Mouse (Mus musculus) right cerebral cortex, postnatal 25 days (tissue): ENCODE results near the gene Arhgap15.

Experiments
- DNase-seq: peaks from one replicate; pipeline ENCODE4 v3.0.0; 2022

The Arhgap15 gene

DNA sequence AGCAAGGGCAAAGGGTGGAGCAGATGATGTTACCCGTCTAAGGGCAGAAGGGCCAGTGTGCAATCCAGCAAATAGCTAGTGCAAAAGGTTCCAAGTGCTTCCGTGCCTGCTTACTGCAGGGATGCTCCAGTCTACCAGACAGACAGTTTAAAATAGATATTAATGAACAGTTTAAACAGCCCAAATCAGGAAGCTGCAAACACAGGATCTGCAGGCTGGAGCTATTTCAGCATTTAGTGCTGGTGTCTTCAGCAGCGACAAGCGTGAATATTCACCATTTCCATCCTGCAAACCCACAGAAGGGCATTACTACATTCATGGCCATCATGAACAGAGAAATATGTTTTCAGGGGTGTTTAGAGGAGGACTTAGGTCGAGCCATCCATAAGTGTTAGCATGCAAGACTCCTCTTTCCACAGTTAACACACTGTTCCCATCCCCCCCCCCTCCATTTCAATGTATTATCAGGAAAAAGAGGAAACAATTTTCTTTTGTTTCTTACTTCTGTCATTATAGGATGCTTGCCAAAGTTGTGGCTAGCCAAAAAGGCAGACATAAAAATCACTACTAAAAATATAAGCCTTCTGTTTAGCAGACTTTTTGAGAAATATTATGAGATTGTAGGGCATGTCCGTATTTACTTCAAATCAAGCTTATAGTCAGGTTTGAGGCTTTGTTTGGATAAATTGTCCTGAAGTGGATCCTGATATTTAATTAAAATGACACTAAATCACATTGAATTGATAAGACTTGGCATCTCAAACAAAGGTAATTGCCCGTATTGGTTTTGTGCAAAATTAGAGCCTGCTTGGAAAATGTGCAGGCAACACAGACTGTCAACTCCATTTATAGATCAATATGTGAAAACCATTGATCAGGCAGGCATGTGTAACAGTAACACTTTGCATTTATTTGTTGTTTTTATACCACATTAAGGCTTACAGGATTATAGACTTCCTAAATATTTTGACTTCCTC lies 35.4 kb downstream of the Arhgap15 start:
- no peak for DNase-seq

DNA sequence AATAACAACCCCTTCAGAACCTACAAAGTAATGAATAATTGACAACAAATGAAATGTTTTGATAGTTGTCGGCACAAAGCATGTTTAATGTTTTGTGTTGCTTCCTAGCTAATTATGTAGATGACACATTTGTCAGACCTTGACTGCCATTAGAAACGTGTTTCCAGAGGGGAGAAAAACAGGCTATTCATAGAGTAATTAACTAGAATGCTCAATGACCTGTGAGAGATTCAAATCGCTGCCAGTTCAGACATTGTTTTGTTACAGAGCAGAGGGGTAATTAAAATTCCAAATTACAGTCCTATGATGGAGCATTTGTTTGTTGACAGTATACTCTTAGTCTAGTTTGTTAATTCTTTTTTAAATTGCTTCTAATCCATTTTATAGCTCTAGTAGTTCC lies 37.5 kb downstream of the Arhgap15 start:
- no peak for DNase-seq

DNA sequence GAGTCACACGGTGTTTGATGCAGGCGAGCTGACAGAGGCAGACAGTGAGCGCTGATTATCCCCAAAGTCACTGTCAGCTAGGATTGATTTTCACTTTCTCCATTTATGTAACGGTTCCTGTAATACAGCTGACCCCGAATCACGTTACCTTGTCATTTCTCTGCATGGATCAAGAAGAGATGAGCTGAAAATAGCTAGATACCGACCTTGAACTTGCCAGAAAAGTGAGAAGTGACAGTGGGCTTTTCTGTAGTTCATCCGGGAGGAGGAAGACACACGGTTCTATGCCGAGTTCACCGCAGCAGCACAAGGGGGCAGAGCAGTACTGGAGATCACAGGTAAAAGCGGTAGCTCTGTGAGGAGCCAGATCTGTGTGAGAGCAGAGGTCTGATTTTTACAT lies 38.5 kb downstream of the Arhgap15 start:
- peak; percentile 28 for DNase-seq

DNA sequence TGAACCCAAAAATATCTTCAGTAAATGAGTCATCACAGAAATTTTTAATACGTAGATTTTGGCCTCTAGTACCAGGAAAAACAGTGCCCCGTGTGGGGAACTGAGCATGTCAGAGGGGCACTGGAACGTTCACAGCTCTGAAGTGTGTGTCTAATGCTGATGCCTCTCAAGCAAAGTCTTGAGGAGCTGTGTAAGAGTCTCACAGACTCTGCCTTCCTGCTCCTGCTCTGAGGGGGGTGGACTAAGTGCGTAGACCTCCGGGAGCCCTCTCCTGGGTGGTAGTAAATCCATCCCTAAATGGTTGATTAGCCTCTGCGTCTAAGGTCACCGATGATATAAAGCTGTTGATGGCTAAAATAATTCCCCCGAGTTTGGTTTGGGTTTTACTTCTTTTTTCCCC lies 39.9 kb downstream of the Arhgap15 start:
- DNase-seq, result no peak

DNA sequence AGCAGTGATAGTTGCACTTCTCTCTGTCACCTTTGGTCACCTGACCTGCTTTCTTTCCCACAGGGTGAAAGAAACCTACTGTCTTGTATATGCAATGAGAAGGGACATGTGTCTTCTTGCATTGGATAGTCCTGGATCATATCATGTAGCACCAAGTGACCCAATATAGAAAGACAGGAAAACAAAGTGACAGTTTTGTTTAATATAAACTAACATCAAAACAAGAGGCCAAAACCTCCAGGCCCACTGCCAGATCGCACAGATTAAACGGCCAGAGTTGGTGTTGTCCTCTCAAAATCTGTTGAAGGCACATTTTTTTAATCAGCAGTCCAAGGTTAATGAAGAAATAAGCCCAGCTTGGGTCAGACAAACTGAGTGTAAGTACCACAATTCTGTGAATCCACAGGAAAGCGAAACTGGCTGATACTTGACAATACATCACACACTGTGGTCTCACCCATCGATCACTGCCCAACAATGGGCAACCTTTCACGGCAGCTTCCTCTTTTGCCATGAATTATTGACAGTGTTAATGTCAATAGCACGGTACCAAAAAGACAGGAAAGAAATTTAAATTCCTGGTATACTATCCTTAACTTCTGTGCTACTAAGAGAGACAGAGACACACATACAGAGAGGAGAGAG lies 41.5 kb downstream of the Arhgap15 start:
- DNase-seq, result no peak

DNA sequence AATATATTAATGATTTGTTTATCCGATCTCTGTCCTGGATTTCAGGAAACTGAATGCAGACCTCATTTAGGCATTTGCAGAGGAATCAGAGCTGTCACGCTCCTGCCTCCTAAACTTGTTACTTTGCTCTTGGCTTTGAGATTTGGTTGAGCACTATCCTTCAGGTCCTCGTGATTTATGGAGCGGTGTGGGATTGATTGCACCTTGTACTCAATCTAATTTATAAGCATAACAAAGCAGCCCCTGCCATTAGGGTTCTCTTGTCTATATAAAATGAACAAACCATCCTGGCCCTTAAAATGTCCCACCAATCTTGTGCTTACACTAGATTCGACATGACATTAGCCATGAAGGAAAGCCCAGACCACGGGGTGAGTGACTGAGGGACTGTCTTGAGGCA lies 43.0 kb downstream of the Arhgap15 start:
- no peak for DNase-seq

DNA sequence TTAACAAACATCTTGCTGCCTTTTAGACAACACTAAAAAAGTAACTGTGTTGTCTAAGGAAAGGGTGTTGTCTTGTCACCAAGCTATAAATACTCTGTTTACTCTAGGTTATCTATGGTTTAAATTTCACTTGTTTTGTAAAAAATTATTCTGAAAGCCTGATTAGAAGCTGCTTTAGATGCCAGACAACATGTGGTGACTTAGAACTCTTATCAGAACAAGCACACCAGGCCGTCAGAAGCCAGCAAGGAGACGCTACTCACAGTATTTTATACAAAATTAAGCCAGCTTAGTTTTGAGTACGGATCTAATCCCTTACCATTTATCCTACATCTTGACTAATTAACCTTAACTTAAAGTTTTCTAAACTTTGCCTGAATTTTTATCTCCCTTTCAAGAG lies 44.5 kb downstream of the Arhgap15 start:
- no peak for DNase-seq

DNA sequence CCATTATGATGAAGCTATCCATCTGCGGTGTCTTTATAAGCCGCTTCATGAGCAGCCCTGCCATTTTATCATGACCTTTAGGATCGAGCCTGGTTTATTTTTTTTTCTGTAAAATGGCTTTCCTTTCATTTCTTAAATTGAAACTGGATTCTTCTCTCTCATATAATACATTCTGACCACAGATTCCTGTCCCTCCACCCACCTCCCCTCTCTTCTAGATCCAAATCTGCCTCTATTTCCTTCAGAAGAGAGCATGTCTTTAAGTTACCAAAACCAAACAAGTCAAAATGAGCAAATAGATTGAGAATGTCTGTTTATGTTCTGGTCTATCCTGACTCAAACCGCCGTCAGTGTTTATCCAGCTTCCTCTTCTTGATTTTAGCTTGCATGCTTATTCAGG lies 46.1 kb downstream of the Arhgap15 start:
- no peak for DNase-seq

DNA sequence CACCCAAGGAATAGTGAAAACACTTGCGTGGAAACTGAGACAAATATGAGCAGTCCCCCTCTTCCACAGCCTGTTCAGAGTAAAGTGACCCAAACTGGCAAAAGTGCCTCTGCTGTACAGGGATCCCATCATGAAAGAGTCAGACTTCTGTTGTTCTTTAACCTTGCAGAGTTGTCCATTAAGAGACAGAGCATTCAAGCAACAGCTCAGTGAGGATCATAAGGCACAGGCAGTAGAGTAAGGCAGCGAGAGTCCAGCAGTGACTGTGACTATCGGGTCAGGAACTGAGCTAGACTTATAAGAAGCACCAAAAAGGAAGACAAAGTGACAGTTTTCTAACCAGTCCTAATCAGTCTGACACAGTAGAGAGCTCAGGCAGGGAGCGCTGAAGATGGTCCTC lies 47.8 kb downstream of the Arhgap15 start:
- DNase-seq, result no peak

DNA sequence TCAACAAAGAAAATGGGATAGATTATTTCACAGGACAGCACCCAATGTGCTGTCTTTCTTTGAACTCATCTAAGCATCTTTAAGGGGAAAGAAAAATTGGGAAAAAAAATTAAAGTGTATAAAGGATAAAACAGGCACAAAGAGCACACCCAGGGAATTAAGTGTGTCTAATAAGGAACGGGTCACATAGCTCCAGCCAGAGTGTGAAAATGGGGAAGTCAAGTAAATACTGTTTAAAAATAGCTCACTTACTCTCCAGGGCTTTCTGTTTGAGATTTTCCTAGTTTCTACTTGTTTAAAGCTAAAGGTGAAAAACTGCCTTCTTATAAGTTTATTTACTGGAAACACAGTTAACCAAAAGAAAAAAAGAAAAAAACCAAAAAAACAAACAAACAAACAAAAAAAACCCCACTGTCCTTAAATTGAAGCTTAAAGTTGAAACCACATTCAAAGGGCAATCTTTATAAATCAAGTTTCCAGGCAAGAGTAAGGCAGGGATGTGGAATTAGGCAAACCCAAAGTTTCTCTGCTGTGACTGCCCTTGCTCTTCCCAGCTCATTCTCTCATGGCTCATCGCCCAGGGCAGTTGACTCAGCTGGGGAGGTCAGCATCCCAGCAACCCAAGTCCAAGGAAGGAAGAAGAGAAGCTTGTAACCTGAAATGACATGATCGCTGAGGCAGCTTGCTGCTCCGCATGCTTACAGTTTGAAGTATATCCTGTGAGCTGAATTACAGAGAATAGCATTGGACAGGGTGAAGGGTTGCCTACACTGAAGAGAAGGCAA lies 57.5 kb downstream of the Arhgap15 start:
- no peak for DNase-seq

DNA sequence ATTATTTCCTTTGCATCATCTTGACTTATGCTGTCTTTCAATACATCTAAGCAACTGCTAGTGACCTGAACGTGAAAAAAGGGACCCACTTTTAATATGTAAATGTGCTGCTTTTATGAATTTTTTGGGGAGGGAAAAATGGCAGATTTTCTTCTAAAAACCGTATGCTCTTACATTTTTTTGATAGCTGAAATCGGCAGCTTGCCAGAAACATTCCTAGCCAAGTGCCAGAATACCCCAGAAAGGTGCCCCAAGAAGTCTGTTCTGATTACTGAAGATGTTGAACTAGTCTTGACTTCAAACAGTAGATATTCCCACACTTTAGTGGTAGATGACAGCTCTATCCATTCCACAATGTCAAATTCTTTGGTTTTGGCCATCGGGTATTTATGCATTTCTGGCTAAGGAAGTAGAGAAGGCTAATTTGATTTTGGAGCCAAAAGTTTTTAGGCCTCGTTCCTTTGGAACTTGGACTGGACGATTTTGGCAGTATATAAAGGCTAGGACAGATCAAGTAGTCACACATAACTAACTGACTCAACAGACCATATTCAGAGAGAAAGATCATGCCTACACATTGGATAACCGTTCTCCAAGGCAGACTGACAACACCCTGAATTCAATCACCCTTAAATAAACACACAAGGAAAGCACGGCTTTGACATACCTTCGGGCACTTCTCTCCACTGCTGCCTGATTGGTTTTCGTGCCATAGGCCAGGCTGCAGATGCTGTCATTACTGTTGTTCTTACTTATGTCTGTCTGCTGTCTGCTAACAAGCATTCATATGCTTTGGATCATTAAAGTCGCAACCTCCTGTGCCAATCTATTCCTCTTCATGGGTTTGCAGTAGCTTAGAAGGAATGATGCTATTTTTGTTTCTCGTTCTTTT lies 67.5 kb downstream of the Arhgap15 start:
- no peak for DNase-seq

DNA sequence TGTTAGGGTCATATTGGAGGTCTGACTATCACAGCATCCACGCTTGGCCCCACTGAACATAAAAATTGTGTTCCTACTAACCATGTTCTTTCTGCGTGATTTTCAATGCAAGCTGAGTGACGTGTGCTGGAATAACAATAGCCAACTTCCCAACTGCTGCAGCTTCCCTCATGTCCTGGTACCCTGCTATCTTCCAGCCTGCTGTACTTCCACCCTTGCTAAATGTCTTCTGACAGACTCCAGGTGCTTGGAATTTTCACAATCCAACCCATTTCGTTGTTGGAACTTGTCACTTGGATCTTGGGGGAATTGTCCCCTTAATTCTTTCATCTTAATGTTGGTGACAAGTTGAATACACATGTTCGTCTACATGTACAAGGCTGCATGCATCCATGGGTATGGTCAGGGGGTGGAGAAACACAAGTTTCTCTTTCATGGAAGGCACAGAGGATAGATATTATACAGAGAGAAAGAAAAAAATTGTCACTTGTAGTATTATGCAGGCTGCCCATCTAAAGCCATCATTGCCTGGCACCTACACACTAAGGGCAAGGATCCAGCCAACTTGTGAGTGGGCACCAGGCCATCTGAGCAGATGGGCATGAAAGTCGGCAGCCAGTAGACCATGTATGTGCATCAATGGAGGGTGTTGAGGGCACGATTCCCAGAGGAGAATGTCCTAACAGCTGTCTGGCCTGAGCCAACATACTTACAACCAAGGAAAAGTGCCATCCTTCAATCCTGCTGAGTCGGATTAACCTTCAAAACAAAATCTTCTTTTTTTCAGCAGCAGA lies 68.4 kb downstream of the Arhgap15 start:
- peak; percentile 19 for DNase-seq

DNA sequence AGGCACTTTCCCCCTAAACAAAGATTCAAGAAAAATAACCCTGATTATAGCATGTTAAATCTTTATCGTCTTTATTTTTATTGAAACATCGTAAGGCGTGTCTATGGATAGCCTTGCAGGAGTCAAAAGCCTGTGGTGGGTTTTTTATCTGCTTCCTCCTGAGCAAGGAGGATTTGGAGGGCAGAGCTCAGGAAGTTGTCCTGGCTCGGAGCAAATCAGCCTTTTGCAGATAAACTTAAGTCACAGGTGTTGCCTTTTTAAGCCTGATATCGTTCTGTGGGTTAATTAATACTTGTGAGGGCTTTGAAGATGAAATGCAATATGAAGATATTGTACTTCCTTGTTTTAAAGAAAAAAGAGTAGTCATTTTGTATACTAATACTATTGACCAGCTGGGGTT lies 87.3 kb downstream of the Arhgap15 start:
- no peak for DNase-seq

DNA sequence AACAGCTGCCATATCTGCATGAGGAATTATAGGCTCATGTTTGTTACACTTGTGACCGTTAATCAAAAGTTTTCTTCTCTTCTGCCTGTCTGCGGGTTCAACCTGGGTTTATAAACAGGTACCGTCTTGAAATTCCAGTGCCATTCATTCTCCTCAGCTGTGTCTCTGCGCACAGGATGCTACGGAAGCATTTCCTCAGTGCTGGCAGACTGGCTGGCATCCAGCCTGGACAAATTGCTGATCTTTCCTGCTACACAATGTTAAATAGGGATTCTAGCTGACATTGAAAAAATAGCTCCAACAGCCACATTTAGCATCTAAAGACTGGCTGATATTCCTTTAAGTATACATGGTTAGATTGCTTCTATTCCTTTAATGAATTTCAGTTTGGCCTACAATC lies 93.0 kb downstream of the Arhgap15 start:
- peak; percentile 14 for DNase-seq

DNA sequence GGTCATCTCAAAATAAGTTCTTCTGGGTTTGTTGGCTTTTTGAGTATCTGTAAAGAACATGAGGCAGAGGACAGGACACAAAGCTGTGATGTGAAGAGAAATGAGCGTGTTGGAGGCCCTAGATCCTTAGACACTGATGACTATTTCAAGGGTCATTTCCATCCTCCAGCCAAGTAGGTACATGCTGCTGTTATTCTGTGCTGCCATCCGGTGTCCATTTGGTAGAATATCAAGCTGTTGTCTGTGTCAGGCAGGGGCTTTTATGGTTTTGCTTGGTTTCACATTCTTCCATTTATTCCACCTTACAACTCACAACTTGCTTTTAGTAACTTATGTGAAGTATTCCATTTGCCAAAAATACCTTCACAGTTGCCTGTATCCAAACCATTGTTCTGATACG lies 102.6 kb downstream of the Arhgap15 start:
- DNase-seq, result no peak

DNA sequence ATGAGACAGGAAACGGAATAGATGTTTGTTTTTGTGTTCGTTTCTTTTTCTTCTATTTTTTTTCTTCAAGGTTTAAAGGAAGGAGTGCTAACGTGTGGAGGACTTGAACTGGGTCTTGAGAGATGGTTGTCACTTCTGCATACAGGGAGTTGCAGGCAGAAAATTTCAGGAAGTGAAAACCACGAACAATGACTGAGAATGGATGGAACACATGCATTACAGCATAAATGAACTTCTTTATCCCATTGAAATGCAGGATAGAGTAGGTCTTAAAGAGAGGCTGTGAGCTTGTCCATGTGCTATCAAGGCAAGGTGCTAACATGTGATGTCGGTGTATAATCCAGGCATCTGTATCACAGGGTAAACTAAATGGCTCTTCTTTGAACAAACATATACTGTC lies 114.1 kb downstream of the Arhgap15 start:
- DNase-seq, result no peak

DNA sequence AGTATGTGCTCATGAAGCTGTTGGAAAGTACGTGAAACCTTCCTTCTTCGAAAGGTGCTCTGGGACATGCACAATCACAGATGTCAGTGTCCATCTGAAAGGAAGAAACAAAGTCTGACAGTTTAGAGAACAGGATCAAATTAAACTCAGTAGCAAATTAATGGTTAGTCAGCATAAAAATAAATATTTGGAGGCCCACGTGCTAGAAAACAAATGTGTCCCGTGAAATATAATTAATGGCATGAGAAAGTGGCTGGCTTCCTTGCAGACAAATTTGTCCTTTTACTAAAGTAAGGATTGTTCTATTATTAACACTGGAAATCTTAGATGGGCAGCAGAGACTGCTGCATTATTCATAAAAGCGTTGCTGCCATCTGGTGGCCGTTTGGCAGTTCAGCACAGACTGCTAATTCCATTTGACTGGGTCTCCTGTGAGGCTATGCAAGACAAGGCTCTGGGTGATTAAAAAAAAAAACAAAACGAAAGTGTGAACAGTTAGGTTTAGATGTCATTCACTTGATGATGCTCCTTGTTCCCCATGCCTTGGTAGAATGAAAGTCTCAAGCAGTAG lies 153.9 kb downstream of the Arhgap15 start:
- peak; percentile 73 for DNase-seq

DNA sequence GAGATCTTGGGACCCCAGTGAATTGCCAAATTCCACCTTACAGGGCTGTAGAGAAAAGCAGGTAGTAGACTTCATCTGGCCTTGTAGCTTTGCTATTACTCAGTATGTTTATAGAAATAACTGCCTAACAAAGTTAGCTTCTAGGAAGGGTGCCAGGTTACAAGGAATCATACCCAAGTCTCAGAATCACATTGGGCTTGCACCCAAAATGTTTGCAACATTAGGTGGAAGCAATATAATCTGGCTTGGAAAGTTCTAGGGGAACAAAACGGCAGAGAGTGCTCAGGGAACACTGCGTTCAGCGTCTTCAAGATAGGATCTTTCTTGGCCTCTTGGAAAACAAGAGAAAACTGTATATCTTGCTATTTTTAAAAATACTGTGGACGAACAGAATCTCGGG lies 158.9 kb downstream of the Arhgap15 start:
- DNase-seq, result no peak

DNA sequence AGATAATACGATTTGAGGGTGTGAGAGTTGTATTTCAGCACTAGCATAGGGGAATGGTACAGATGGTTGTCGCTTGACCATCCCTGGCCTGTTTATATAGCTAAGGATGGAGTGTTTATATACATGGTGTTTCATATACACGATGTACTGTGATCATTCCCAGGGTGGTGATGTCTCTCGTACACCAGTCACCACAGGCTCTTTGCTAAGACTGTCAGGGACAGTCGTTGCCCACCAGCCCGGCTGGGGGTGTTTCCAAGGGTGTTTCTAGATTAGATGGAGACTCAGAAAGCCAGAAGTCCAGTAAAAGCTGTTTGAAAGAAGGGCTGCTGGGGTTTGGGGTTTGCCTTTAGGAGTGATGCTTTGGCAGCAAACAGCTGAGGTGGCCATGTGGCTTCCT lies 165.5 kb downstream of the Arhgap15 start:
- no peak for DNase-seq

DNA sequence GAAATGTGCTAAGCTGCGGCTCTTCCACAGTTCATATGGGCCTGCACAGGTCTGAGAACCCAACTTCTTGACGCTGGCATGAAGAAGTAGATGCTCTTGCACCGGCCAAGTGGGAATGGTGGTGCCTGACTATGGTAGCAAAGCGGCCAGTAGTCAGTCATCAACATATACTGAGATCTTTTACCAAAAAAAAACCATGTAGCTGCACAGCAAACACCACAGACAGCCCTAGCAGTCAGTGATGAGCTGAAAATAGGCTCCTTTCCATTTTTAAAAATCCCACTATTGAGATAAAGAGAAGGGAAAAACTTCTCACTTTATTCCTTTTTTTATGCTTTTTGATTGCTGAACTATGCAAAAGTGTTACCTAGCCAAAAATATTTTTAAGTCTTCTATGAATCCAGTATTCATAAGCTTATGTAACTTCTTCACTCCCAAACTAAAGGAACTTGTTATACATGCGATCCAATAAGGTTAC lies 175.3 kb downstream of the Arhgap15 start:
- no peak for DNase-seq

DNA sequence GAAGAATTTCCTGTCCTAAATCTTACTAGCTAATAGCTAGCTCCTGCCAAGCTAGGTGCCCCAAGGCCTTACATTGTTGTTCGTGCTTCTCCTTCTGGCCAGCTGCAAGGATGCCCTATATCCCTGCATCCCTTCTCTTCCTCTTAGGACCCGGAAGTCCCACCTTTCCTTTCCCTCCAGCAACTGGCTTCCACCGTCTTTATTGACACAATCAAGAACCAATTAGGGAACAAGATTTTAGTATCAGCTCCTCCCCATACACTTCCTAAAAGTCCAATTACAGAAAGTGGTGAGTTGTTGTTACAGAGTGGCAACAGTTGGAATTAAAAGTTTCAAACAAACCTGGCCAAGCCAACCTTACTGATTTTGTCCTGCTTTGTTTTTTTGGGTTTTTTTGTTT lies 183.1 kb downstream of the Arhgap15 start:
- no peak for DNase-seq
